Mouse (Mus musculus): ENCODE results near the gene Gm20388.

- no peak for TF ChIP-seq CTCF (IDR thresholded peaks at IDR 0.05; ENCODE audit: low read depth)
- no peak for TF ChIP-seq EP300 (IDR thresholded peaks at IDR 0.05; ENCODE audit: low read depth)
Measured at GRCm38 (mm10) chr8:121059098-121059497, 1148.5 kb downstream of the Gm20388 start.
